Mouse (Mus musculus): Measurements from ENCODE around the gene Cish. TPM values are rescaled to one million over a fixed set of nuclear protein-coding genes. Genes with fewer than 3 reads are reported as not detected.
A peak's percentile ranks its signal among the peaks of the same experiment; 100 is the strongest.

Cish gene
- polyA plus RNA-seq, 1 experiment from 2014 or later: 16.4 TPM

DNA sequence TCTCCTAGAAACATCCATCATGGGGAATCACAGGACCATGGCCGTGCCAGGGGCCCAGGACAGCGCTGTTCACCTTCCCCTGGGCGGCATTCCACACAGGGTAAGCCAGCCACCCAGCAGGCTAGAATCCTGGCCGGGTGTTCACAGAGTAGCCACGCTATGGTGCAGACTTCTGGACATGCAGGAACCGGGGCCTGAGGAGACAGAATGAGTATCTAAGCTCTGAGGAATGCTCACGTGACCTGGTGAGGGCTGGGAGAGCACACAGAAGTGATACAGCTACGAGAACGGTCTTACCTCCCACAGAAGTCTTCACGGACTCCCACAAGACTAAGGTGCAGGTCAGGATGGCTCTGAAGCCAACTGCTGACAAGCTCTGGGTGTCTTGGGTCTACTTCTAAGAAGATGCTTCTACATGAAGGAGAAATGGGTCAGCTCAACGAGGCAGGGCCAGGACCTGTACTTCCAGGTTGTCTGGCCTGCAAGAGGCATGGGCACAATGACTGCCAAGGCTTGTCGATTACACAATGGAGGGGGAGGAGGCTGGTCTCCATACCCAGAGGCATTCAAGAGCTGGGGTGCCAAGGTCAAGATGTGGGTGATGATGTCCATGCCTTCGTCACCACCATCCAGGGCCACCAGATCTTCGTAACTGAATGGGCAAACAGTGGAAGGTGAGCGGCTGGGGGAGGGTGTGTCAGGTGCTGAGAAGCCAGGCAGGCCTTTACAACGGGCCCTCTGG is 32.2 kb downstream of the Cish start:
- ATAC-seq (ENCODE audit: borderline replicate concordance, extremely low read depth, low FRiP score, low TSS enrichment): no peak

DNA sequence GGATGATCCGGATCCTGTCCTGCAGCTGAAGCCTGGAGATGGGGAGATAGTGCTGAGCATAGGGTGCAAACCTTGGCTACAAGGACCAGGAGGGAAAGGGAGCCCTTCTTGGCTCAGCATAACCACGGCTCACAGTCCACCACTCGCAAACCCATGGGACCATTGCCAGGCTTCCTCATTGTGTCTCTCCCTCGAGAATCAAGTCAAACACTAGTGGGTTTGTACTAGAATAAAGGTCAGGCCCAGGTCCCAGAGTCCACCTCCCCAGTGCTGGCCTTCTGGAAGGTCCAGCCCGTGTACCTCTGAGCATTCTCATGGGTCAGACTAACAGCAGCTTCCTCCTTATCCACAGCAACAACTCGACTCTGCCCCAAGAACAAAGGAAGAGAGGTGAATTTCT is 35.0 kb downstream of the Cish start:
- Histone ChIP-seq H3K4me3 (no peak overlapping the region), H3K36me3 (no peaks in the 10 kb centered on the region; the same call in 1 of the 2 replicates), H3K9ac (no peak overlapping the region), H3K4me2 (no peak overlapping the region), H3K27ac (no peak overlapping the region), H3K9me3 (no peaks in the 10 kb centered on the region), H3K27me3 (no peaks in the 10 kb centered on the region), H3K4me1 (0 out of 2 replicates have a peak, but pooled peaks cover 4% of the 10 kb centered on the region)
- 75% methylated on average over 6 of the region's 6 CpGs for WGBS
- ATAC-seq (ENCODE audit: borderline replicate concordance, extremely low read depth, low FRiP score, low TSS enrichment): no peak

More for the DNA sequence above, 32.2 kb downstream of the Cish start:
- 79% methylated on average over 16 of the region's 16 CpGs for WGBS
- Histone ChIP-seq H3K4me1 (peaks cover 11% of the 10 kb centered on the region), H3K9ac (no peak overlapping the region), H3K36me3 (no peaks in the 10 kb centered on the region; the same call in 1 of the 2 replicates), H3K9me3 (no peaks in the 10 kb centered on the region), H3K27ac (no peak overlapping the region), H3K27me3 (no peaks in the 10 kb centered on the region), H3K4me2 (no peak overlapping the region), H3K4me3 (no peak overlapping the region)

DNA sequence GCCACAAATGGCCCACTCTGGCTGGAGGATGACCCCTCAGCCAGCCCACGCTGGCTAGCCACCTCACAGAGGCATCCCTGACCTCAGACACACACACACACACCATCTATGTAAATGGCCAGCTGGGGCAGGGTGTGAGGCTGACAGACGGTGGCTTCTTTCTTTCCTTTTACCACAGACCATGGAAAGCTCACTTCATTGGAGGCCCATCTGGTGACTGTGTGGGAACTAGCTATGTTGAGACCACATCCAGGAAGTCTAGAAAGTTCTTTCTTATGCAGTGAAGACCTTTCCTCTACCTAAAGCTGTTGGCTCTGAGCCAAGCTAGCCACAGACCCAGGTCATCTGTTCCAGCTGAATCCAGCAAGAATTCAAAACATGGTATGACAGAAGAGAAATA is 37.9 kb downstream of the Cish start:
- no peak for ATAC-seq (ENCODE audit: borderline replicate concordance, extremely low read depth, low FRiP score, low TSS enrichment)
- 49% methylated on average over 2 of the region's 2 CpGs for WGBS

DNA sequence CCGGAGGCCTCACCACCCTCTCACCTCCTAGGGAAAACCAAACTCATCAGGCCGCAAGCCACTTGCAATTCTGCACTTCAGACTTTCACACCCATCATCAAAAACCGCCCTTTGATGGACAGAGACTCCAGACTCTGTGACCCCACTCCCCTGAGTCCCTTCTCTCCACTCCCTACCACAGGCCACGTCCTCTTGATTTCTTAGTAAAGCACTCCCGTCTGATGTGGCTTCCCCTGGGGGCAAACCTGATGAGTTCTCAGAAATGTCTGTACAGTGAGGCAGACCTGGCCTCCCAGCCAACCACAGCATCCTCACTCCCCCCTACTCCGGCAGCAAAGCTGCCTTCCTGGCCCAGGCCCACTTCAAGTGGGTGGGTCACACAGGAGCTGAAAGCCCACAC is 38.5 kb downstream of the Cish start:
- no peak for ATAC-seq (ENCODE audit: borderline replicate concordance, extremely low read depth, low FRiP score, low TSS enrichment)
- peaks cover 12% of the 10 kb centered on the region for H3K4me1 ChIP-seq
- H3K4me2 ChIP-seq: no peak overlapping the region
- no peaks in the 10 kb centered on the region for H3K9me3 ChIP-seq
- no peaks in the 10 kb centered on the region for H3K36me3 ChIP-seq
- 83% methylated on average over 6 of the region's 6 CpGs for WGBS
- no peak overlapping the region for H3K4me3 ChIP-seq
- H3K27me3 ChIP-seq: no peaks in the 10 kb centered on the region
- H3K9ac ChIP-seq: no peak overlapping the region
- no peak overlapping the region for H3K27ac ChIP-seq

More for the DNA sequence above, 37.9 kb downstream of the Cish start:
- Histone ChIP-seq H3K9me3 (no peaks in the 10 kb centered on the region), H3K4me3 (no peak overlapping the region), H3K9ac (no peak overlapping the region), H3K4me2 (no peak overlapping the region), H3K27ac (no peak overlapping the region), H3K27me3 (no peaks in the 10 kb centered on the region), H3K4me1 (peaks cover 7% of the 10 kb centered on the region), H3K36me3 (no peaks in the 10 kb centered on the region)

DNA sequence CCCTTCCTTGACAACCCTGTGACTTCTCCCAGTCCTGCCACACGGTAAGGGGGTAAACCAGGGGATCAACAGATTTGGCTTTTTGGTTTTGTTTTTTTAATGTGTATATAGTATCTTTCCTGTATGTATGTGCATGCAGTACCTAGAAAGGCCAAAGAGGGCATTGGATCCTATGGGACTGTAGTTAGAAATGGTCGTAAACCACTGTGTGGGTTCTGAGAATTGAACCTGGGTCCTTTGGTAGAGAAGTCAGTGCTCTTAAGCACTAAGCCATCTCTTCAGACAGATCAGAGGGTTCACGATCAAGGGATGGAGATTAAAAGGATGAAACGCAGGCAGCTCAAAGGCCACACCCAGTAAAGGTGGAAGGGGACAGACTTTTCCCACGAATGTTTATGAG is 39.2 kb downstream of the Cish start:
- peaks cover 14% of the 10 kb centered on the region for H3K4me1 ChIP-seq
- H3K4me2 ChIP-seq: no peak overlapping the region
- WGBS: 88% methylated on average over 5 of the region's 5 CpGs
- no peaks in the 10 kb centered on the region for H3K36me3 ChIP-seq
- no peak overlapping the region for H3K9ac ChIP-seq
- no peak overlapping the region for H3K27ac ChIP-seq
- no peaks in the 10 kb centered on the region for H3K9me3 ChIP-seq
- H3K27me3 ChIP-seq: no peaks in the 10 kb centered on the region
- H3K4me3 ChIP-seq: no peak overlapping the region
- no peak for ATAC-seq (ENCODE audit: borderline replicate concordance, extremely low read depth, low FRiP score, low TSS enrichment)

DNA sequence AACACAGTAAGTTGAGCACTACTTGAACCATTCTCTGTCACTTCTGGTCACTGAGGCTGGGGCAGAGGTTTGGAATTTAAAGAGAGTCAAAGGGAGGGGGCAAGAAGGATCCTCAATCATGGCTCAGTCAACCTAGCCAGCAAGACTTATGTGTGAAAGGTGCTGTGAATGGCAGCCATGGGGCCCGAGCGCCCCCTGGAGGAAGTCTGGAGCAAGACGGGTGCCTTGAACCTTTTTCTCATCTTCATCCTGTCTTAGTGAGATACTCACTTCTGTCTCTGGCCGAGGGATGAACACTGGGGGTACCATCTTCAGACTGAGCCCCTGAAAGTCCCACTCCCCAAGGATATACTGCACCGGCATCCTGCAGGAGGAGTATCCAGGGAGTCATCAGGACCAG is 40.1 kb downstream of the Cish start:
- H3K4me2 ChIP-seq: no peak overlapping the region
- no peak overlapping the region for H3K4me3 ChIP-seq
- 0 out of 2 replicates have a peak, but pooled peaks cover 2% of the 10 kb centered on the region for H3K27me3 ChIP-seq
- no peak for ATAC-seq (ENCODE audit: borderline replicate concordance, extremely low read depth, low FRiP score, low TSS enrichment)
- H3K4me1 ChIP-seq: peaks cover 17% of the 10 kb centered on the region
- no peak overlapping the region for H3K9ac ChIP-seq
- no peaks in the 10 kb centered on the region for H3K36me3 ChIP-seq
- no peaks in the 10 kb centered on the region for H3K9me3 ChIP-seq
- WGBS: 10% methylated on average over 5 of the region's 5 CpGs
- no peak overlapping the region for H3K27ac ChIP-seq

DNA sequence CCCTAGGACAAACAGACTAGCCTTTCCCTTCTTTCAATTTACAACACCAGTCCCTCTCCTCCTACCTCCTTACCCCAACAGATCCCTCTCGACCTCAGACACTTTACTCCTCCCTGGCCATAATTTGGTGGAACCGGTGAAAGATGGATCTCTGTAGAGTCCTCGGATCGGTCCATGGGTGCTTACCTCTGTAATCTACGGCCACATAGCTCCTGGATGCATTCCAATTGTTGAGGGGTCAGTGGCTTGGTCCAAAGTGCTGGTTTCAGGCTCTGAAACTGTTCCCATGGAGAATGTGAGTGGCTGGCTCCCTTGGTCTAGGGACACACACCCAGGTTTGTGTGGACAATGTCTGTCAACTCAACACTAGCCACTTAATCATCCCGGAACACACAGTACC is 40.6 kb downstream of the Cish start:
- Histone ChIP-seq H3K27me3 (peaks cover 7% of the 10 kb centered on the region; the same call in 1 of the 2 replicates), H3K4me3 (no peak overlapping the region), H3K4me2 (no peak overlapping the region), H3K27ac (no peak overlapping the region), H3K4me1 (peaks cover 19% of the 10 kb centered on the region), H3K36me3 (no peaks in the 10 kb centered on the region), H3K9ac (no peak overlapping the region), H3K9me3 (no peaks in the 10 kb centered on the region)
- no peak for ATAC-seq (ENCODE audit: borderline replicate concordance, extremely low read depth, low FRiP score, low TSS enrichment)
- WGBS: 84% methylated on average over 6 of the region's 6 CpGs

DNA sequence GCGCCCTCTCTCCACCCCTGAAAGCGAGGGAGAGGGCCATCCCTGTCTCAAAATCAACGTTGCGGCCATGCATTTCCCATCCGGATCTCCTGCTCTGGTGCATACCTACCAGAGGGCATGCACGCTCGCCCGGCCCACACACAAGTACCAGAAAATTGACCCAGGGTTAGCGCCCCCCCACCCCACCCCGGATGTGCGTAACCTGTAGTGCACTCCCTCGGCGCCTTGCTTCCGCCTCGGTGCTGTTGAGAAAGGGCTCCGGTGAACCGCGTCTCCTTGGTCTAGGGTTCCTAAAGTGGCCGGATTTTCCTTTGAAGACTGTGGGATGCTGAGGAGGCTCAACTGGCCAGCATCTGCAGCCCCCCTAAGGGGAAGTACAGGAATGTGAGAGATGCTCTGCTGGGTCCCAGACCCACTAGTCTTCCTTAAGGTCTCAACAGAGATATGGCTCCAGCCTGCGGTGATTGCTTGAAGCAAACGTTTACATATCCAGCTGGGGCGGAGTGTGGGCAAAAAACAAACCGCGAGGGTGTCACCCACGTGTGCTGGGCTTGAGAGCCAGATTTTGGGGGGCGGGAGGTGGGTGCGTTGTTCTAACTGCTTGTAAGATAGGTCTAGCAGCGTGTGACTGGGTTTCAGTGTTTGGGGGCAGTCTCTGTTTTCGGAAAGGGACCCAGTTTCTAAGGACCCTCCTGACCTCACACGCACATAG is 42.5 kb downstream of the Cish start, which contains the start of gene Hemk1:
Gene Hemk1, minus strand, starts transcription at position 179 of the 712 bp plus-strand sequence.
- peaks cover 19% of the 10 kb centered on the region for H3K4me1 ChIP-seq
- H3K4me2 ChIP-seq: peak within 1 kb of the TSS; percentile 88
- H3K27ac ChIP-seq: peak within 1 kb of the TSS; percentile 53; the same call in 1 of the 2 replicates
- H3K36me3 ChIP-seq: no peaks in the 10 kb centered on the region
- WGBS: 3% methylated on average over 30 of the region's 30 CpGs
- peak; percentile 68; the same call in 1 of the 2 replicates for ATAC-seq (ENCODE audit: borderline replicate concordance, extremely low read depth, low FRiP score, low TSS enrichment)
- H3K9ac ChIP-seq: peak within 1 kb of the TSS; percentile 47
- H3K27me3 ChIP-seq: peaks cover 16% of the 10 kb centered on the region; the same call in 1 of the 2 replicates
- peak within 1 kb of the TSS; percentile 48 for H3K4me3 ChIP-seq
- no peaks in the 10 kb centered on the region for H3K9me3 ChIP-seq

DNA sequence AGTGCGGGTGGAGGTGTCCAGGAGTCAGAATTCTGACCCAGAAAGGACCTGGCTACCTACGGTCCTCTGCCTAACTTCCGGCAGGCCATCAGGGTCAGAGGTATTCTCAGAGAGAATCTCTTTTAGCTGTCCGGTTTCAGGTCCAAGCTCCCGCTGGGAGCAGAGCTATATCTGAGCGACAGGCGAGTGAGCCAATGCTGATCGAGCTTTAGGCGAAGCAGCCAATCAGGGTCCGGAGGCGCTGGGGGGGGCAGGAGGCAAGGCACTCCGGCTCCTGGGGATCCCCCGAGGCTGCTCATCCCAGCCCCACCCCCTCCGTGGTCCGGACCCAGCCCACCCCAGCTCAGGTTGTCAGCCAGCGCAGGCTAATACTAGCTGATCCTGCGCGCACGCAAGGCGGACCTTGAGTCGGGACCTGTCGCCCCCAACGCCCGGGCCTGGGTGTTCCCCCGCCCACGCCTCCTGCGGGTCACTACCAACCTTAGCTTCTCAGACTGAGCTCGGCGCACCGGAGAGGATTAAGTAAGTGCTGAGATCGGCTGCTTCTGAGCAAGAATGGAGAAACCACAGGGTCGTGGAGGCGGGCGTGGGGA is 44.5 kb downstream of the Cish start, which contains the start of gene 6430571L13Rik:
Gene 6430571L13Rik, plus strand, starts transcription at position 336 of the 593 bp plus-strand sequence.
- no peak within 1 kb of the TSS for H3K27ac ChIP-seq
- WGBS: under 1% methylated on average over 34 of the region's 34 CpGs
- ATAC-seq (ENCODE audit: borderline replicate concordance, extremely low read depth, low FRiP score, low TSS enrichment): peak; percentile 93
- peak within 1 kb of the TSS; percentile 51 for H3K9ac ChIP-seq
- peaks cover 19% of the 10 kb centered on the region for H3K4me1 ChIP-seq
- H3K4me3 ChIP-seq: peak within 1 kb of the TSS; percentile 62
- no peaks in the 10 kb centered on the region for H3K36me3 ChIP-seq
- H3K9me3 ChIP-seq: no peaks in the 10 kb centered on the region
- H3K27me3 ChIP-seq: peaks cover 19% of the 10 kb centered on the region; the same call in 1 of the 2 replicates
- H3K4me2 ChIP-seq: peak within 1 kb of the TSS; percentile 91

DNA sequence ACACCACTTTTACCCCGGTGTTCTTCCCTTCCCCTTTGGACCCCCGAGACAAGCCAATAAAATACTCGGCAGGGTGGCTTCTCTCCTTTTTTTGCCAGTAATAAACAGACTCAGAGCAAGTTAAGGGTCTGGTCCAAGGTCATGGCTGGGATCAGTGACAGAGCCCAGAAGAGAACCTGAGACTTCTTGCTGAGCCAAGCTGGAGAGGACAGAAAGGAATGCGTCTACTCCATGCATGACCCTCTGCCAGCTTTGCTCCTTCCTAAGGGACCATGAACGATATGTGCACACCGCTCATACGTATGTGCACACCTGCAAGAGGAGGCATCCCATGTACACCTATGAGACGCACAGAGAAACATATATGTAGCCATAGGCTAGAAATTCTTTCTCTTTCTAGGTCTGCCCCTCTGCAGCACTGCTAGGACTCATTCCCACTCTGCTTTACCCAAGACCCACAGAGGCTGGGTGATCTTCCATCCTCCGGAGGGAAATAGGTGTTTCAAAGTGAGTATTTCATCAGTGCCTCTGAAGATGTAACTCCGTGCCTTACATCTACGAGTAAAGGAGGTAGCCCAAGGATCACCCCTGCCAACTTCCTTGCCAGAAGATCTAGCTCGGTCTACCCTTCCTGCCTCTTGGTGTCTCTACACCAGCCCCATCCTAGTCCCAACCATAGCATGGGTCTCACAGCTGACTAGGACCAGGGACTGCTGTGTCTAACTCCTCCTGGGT is 45.3 kb downstream of the Cish start:
- 44% methylated on average over 12 of the region's 12 CpGs for WGBS
- Histone ChIP-seq H3K9ac (peak overlapping the region; percentile 51), H3K36me3 (no peaks in the 10 kb centered on the region), H3K4me1 (peaks cover 19% of the 10 kb centered on the region), H3K4me2 (peak overlapping the region; percentile 91), H3K27me3 (peaks cover 19% of the 10 kb centered on the region; the same call in 1 of the 2 replicates), H3K4me3 (peak overlapping the region; percentile 62), H3K9me3 (no peaks in the 10 kb centered on the region), H3K27ac (no peak overlapping the region)
- ATAC-seq (ENCODE audit: borderline replicate concordance, extremely low read depth, low FRiP score, low TSS enrichment): no peak

DNA sequence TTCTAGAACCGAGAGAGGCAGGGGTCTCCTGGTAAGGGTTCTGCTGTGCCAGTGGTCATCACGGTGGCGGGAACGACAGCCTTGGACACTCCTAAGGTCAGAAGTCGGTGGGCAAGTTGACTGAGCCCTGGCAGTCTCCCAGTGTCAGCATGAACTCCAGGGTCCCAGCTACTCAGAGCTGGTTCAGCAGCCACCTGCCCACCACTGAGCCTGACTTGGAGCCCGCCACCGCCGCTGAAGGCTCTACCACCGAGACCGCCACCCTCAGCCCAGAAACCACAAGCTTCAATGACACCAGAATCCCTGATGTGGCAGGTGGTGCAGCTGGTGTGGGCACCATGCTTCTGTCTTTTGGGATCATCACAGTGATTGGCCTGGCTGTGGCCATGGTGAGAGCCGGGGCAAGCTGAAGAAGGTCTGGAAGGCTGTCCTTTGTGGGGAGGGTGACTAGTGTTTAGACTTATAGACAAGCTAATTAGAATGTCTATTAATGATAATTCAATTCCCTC is 46.4 kb downstream of the Cish start:
- Histone ChIP-seq H3K4me1 (peaks cover 19% of the 10 kb centered on the region), H3K27ac (no peak overlapping the region), H3K36me3 (no peaks in the 10 kb centered on the region), H3K4me2 (no peak overlapping the region), H3K4me3 (no peak overlapping the region), H3K27me3 (peaks cover 19% of the 10 kb centered on the region; the same call in 1 of the 2 replicates), H3K9me3 (no peaks in the 10 kb centered on the region), H3K9ac (no peak overlapping the region)
- no peak for ATAC-seq (ENCODE audit: borderline replicate concordance, extremely low read depth, low FRiP score, low TSS enrichment)
- WGBS: 84% methylated on average over 11 of the region's 11 CpGs

All from lung, embryonic 15.5 days (tissue).